Mouse (Mus musculus) forebrain, embryonic 15.5 days (tissue): ENCODE measurements around the gene Lsamp. TPM values are rescaled to one million over a fixed set of nuclear protein-coding genes. Genes with fewer than 3 reads are reported as not detected.

Source experiments
- ATAC-seq: fragments of 200-750 bp; cut with Nextera tagmentation; replicated peaks from 2 replicates; pipeline ENCODE4 v1.8.0; 2017; ENCODE audit warnings: mild to moderate bottlenecking, moderate TSS enrichment, moderate library complexity
- H3K27ac ChIP-seq: fragments of 300-500 bp; sonication (generic); replicated peaks from 2 replicates; pipeline ENCODE4 v1.5.1; 2015; ENCODE audit warnings: mild to moderate bottlenecking, inconsistent platforms
- H3K27me3 ChIP-seq: fragments of 300-500 bp; sonication (generic); 2 replicates; pipeline ENCODE4 v1.6.1; 2015; ENCODE audit warnings: inconsistent platforms
- H3K36me3 ChIP-seq: fragments of 300-500 bp; sonication (generic); 2 replicates; pipeline ENCODE4 v1.6.1; 2015; ENCODE audit warnings: mild to moderate bottlenecking, inconsistent platforms
- H3K4me1 ChIP-seq: fragments of 300-500 bp; sonication (generic); 2 replicates; pipeline ENCODE4 v1.6.1; 2015; ENCODE audit warnings: inconsistent platforms
- H3K4me2 ChIP-seq: fragments of 300-500 bp; sonication (generic); replicated peaks from 2 replicates; pipeline ENCODE4 v1.6.1; 2015; ENCODE audit warnings: mild to moderate bottlenecking, inconsistent platforms
- H3K4me3 ChIP-seq: fragments of 300-500 bp; sonication (generic); 2 replicates; pipeline ENCODE4 v1.5.1; 2015; ENCODE audit warnings: mild to moderate bottlenecking, inconsistent platforms
- H3K9ac ChIP-seq: fragments of 300-500 bp; sonication (generic); replicated peaks from 2 replicates; pipeline ENCODE4 v1.6.1; 2015; ENCODE audit warnings: mild to moderate bottlenecking, inconsistent platforms
- H3K9me3 ChIP-seq: fragments of 300-500 bp; sonication (generic); 2 replicates; pipeline ENCODE4 v1.6.1; 2016; ENCODE audit warnings: inconsistent platforms
- WGBS: fragments of 180-500 bp; shearing (Covaris S2); methylation state at CpG from one replicate; pipeline ENCODE4 v1.1.7; 2015; ENCODE audit warnings: mixed read lengths; 5-methylcytosine and 5-hydroxymethylcytosine counted together
- polyA plus RNA-seq: library from polyadenylated mRNA; unstranded; fragments of >200 nt; fragmentation: Nextera tagmentation; extraction: Ambion mirVana; gene quantifications from 2 replicates; pipeline ENCODE4 v1.2.1, GENCODE M21; 2015

Lsamp gene
- polyA plus RNA-seq, 1 experiment from 2014 or later: 61.0 TPM

DNA sequence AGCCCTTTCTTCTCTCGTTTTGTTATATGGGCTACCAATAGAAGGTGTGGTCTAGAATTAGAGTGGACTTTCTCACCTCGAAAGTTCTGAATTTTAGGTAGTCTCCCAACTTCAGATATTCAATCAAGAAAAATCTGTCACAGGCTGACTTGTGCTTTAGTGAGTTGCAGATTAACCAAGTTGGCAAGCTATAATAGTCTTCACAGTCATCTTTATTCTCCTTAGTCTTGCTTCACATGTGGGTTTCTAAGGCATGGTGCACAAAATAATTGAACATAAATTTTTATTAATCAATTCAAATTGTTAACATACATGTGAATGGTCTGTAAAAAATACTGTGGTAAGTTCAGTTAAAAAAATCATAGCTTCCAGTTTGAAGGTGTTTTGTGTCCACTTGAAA, 930.0 kb downstream of the Lsamp start:
- no peak overlapping the region for H3K4me2 ChIP-seq
- no peaks in the 10 kb centered on the region for H3K4me1 ChIP-seq
- ATAC-seq: no peak
- no peaks in the 10 kb centered on the region for H3K36me3 ChIP-seq
- no peaks in the 10 kb centered on the region for H3K27me3 ChIP-seq
- H3K27ac ChIP-seq: no peak overlapping the region
- no peaks in the 10 kb centered on the region for H3K9me3 ChIP-seq
- H3K9ac ChIP-seq: no peak overlapping the region
- WGBS: 81% methylated on average over 2 of the region's 2 CpGs
- H3K4me3 ChIP-seq: no peak overlapping the region

DNA sequence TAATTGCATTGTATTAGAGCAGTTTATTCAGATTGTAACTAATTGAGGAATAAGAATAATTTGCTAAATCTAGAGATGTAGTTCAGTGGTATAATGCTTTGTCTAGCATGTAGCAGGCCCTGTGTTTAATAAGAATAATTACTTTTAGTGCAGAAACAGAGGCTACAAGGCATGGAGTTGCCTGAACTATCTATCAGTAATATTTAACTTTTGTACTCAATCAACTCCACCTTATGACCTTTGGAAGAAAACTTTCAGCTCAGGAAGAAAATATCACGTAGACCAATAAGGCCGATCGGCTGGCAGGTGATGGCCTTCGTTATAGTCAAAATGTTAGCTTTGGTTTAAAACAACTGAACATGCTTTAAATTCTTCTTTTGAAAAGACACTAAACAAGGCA, 946.4 kb downstream of the Lsamp start:
- 82% methylated on average over 4 of the region's 4 CpGs for WGBS

DNA sequence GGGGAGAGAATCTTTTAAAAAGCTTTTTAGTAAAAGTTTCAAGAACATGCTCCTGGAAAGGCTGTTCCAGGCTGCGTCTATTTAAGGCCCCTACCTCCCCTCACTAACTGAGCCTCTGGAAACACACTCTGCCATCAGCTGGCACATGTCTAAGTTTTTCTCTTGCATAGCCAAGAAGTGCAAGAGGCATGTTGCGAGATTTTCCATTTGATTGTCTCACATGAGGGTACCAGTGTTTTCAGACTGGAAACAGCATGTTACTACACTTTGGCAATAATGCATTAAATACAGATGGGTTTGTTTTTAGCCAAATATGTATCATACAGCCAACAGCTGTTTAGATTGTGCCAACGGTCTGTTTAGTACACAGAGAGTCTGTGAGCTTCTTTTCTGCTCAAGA, 958.1 kb downstream of the Lsamp start:
- WGBS: 68% methylated on average over 3 of the region's 3 CpGs
- ATAC-seq: peak; percentile 43

More for the DNA sequence above, 946.4 kb downstream of the Lsamp start:
- Histone ChIP-seq H3K36me3 (no peaks in the 10 kb centered on the region), H3K9ac (no peak overlapping the region), H3K4me2 (no peak overlapping the region), H3K4me1 (no peaks in the 10 kb centered on the region), H3K9me3 (no peaks in the 10 kb centered on the region), H3K27me3 (no peaks in the 10 kb centered on the region), H3K4me3 (no peak overlapping the region), H3K27ac (no peak overlapping the region)
- no peak for ATAC-seq

DNA sequence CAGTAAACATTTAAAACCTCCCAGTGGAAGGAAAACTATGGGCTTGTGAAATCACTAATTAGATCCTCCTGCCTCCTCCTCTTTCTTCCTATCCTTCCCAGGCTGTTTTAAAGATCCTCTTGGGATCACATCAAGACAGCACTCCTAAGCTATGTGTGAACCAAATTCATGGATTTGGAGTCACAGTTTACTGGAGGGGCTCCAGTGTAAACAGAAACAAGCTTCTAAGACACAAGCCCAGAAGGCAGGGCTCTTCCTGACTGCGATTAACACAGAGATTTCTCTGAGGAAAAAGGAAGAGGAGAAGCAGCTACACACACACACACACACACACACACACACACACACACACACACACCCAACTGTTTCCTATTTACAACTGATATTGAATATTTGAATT, 961.7 kb downstream of the Lsamp start:
- H3K27ac ChIP-seq: no peak overlapping the region
- no peak overlapping the region for H3K4me2 ChIP-seq
- H3K9me3 ChIP-seq: no peaks in the 10 kb centered on the region
- no peak overlapping the region for H3K9ac ChIP-seq
- H3K4me1 ChIP-seq: peaks cover 9% of the 10 kb centered on the region
- no peak overlapping the region for H3K4me3 ChIP-seq
- H3K36me3 ChIP-seq: no peaks in the 10 kb centered on the region
- H3K27me3 ChIP-seq: no peaks in the 10 kb centered on the region
- peak; percentile 41; the same call in 1 of the 2 replicates for ATAC-seq
- WGBS: 20% methylated on average over 1 of the region's 1 CpGs

More for the DNA sequence above, 958.1 kb downstream of the Lsamp start:
- no peak overlapping the region for H3K4me3 ChIP-seq
- H3K9me3 ChIP-seq: no peaks in the 10 kb centered on the region
- no peaks in the 10 kb centered on the region for H3K27me3 ChIP-seq
- no peaks in the 10 kb centered on the region for H3K36me3 ChIP-seq
- peaks cover 9% of the 10 kb centered on the region for H3K4me1 ChIP-seq
- no peak overlapping the region for H3K4me2 ChIP-seq
- H3K27ac ChIP-seq: no peak overlapping the region
- H3K9ac ChIP-seq: no peak overlapping the region

DNA sequence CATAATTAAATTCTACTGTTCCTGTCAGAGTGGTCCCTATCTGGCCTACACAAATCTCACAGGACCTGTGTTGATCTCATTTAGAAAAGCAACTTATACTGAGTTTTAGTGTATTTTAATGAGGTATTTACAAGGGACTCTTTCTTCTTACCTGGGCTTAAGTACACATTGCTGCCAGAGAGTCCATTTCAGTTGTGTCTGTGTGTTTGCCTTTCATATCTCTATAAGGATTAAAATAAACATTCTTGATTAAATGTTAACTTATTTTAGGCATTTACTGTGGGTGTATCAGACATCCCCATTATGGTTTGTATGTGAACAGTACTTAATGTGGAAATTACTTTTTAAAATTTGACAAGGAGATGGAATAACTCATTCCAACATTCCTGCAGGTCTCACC, 963.9 kb downstream of the Lsamp start:
- no peak for ATAC-seq
- Histone ChIP-seq H3K9ac (no peak overlapping the region), H3K4me3 (no peak overlapping the region), H3K4me1 (peaks cover 9% of the 10 kb centered on the region), H3K9me3 (no peaks in the 10 kb centered on the region), H3K4me2 (no peak overlapping the region), H3K36me3 (no peaks in the 10 kb centered on the region), H3K27me3 (no peaks in the 10 kb centered on the region), H3K27ac (no peak overlapping the region)

DNA sequence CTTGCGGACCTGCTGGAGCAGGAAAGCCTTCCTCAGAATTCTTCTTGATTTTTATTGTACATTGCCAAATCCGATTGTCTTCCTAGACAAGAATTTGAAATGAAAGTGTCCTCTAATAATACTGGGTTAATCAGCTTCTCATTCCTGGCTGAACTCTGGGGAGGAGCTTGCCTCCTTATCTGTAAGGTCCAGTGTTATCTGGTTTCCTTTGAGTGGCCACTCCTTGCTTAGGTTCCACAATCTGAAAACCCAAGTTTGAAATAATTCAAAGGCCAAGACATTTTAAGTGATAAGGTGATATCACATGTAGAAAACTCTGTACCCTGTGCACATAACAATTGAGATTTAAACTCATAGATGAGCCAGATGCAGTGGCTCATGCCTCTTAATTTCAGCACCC, 975.0 kb downstream of the Lsamp start:
- no peaks in the 10 kb centered on the region for H3K9me3 ChIP-seq
- H3K27ac ChIP-seq: no peak overlapping the region
- no peaks in the 10 kb centered on the region for H3K27me3 ChIP-seq
- no peak overlapping the region for H3K4me3 ChIP-seq
- ATAC-seq: no peak
- WGBS: 90% methylated on average over 2 of the region's 2 CpGs
- H3K4me2 ChIP-seq: no peak overlapping the region
- no peaks in the 10 kb centered on the region for H3K4me1 ChIP-seq
- H3K9ac ChIP-seq: no peak overlapping the region
- no peaks in the 10 kb centered on the region for H3K36me3 ChIP-seq

DNA sequence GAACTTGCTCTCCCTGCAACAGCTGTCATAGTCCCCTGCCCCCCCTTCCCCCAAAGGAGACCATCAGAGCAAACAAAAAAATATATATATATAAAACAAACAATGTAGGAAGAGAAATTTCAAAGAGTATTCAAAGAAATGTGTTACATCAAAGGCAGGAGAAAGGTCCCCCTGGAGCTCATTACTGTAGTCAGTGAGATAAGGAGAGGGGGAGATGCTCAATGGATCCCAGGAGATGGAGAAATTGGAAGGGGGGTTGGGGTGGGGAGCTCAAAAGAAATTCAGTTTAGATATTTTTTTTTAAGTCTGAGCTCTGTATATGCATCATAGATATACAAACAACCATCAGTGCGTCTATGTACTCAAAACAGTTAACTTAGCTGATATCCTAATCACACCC, 976.4 kb downstream of the Lsamp start:
- Histone ChIP-seq H3K27ac (no peak overlapping the region), H3K27me3 (no peaks in the 10 kb centered on the region), H3K36me3 (no peaks in the 10 kb centered on the region), H3K9me3 (no peaks in the 10 kb centered on the region), H3K9ac (no peak overlapping the region), H3K4me1 (no peaks in the 10 kb centered on the region), H3K4me3 (no peak overlapping the region), H3K4me2 (no peak overlapping the region)
- WGBS: 82% methylated on average over 1 of the region's 1 CpGs
- no peak for ATAC-seq

DNA sequence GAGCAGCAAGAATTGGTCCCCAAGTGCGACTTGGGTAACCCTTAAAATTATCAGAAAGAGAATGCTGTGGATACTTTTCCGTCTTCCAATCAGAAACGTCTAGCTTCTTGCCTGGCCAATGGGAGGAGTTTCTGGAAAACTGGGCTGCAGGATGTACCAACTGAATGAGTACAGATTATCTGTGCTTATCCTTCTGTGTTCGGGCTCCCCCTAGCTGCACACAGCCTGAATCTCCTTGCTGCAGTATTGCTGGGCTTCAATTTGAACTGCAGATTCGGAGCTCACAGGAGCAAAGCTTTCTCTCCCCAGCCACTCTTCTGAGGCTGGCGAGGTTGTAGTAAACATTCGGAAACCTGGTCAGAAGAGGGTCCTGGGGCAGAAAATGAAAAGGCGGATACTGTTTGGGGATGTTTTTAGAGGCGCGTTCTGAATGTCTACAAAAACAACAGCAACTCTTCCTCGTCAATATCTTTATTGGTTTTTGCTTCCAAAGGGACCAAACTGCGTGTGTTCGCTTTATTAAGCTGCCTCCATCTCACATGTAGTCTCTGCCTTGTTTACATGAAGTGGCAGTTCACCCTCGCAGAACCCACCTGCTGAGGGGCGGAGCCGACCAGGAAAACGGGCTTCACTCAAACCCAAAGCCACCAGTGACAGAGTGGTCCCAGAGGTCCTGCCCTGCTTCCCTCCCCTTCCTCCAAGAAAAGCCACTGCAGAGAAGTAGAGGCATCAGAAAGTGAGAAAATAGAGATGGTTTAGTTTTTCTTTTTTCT, 984.1 kb downstream of the Lsamp start:
- ATAC-seq: peak; percentile 99
- Histone ChIP-seq H3K4me1 (peaks cover 3% of the 10 kb centered on the region; the same call in 1 of the 2 replicates), H3K4me3 (peak overlapping the region; percentile 25), H3K27ac (no peak overlapping the region), H3K4me2 (peak overlapping the region; percentile 42), H3K36me3 (no peaks in the 10 kb centered on the region), H3K27me3 (no peaks in the 10 kb centered on the region; the same call in 1 of the 2 replicates), H3K9me3 (no peaks in the 10 kb centered on the region), H3K9ac (peak overlapping the region; percentile 18; the same call in 1 of the 2 replicates)
- WGBS: 18% methylated on average over 17 of the region's 17 CpGs

DNA sequence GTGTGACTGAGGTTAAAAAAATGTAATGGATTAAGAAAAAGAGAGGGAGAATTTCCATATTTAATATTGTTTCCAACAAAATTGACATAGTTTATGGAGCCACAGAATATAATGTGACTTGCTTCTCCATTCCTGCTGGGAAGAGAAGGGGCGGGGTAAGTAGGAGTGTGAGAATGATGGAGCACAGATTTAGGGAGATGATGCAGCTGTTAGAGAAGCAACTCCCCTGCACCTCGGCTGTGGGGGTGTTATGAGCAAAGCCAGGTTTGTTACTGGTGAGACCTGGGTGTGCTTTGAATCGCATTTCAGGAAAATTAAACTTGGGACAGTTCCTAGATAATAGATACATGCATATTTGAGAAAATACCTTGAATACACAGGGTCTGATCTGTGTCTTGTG, 987.2 kb downstream of the Lsamp start:
- Histone ChIP-seq H3K9ac (no peak overlapping the region), H3K4me1 (peaks cover 7% of the 10 kb centered on the region), H3K4me3 (no peak overlapping the region), H3K9me3 (no peaks in the 10 kb centered on the region), H3K36me3 (no peaks in the 10 kb centered on the region), H3K4me2 (no peak overlapping the region), H3K27me3 (no peaks in the 10 kb centered on the region; the same call in 1 of the 2 replicates), H3K27ac (no peak overlapping the region)
- ATAC-seq: no peak
- 82% methylated on average over 3 of the region's 3 CpGs for WGBS

DNA sequence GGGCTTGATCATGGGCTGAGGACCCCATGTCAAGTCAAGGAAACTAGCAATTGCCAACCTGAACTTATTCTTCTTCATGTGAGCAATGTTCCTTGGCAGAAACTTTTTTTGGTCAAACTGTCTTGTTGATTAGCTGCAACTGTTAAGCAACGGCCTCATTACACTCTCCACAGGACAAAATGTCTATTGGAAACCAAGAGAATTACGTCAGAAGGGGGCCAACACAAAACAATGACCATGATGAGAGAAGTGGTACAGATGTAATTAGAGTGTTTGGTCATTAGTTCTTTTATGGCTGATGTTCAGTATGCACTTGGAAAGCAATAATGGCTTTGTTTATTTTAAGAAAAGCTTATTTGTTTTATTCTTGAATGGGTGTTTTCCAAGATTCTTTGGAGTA, 989.9 kb downstream of the Lsamp start:
- H3K4me2 ChIP-seq: no peak overlapping the region
- 13% methylated on average over 2 of the region's 2 CpGs for WGBS
- H3K9me3 ChIP-seq: no peaks in the 10 kb centered on the region
- peaks cover 4% of the 10 kb centered on the region for H3K4me1 ChIP-seq
- H3K36me3 ChIP-seq: no peaks in the 10 kb centered on the region
- H3K4me3 ChIP-seq: no peak overlapping the region
- H3K9ac ChIP-seq: no peak overlapping the region
- no peak overlapping the region for H3K27ac ChIP-seq
- ATAC-seq: peak; percentile 46; the same call in 1 of the 2 replicates
- H3K27me3 ChIP-seq: no peaks in the 10 kb centered on the region; the same call in 1 of the 2 replicates

DNA sequence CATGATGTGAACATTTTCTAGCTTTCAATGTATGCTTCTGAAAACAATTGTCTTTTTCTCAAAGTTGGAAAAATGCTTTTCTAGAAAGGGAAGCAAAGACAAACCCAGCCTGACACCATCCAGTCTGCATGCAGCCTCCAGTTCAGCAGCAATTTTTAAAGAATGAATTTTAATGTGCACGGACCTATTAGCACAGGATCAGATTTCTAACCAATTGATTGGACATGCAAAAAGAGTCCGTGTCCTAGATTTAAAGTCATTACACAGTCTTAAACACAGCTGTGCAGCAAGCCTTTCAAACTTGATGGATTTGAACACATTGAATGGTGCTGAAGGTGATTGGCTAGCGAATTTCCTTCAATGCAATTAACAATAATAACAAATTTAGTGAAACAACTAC, 998.9 kb downstream of the Lsamp start:
- Histone ChIP-seq H3K27ac (no peak overlapping the region), H3K9ac (no peak overlapping the region), H3K4me1 (no peaks in the 10 kb centered on the region), H3K4me2 (no peak overlapping the region), H3K4me3 (no peak overlapping the region), H3K27me3 (no peaks in the 10 kb centered on the region), H3K9me3 (no peaks in the 10 kb centered on the region), H3K36me3 (no peaks in the 10 kb centered on the region)
- no peak for ATAC-seq
- 34% methylated on average over 3 of the region's 3 CpGs for WGBS

DNA sequence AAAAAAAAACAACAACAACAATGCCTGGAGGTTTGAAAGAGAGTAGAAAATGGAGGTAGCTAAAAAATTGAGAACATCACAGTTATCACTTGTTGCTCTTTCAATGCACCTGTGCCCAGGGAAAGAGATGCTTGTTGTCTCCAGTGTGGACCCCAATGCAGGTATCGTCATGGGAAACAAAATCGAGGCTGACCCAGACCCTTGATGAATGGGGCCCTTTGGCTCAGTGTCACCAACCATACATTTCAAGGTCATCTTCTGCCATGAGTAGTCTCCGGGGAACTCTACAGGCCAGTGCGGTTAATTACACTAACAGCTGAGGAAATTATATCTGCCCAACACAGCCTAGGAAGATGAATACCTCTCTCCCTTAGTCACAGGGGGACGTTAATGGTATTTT, 1023.4 kb downstream of the Lsamp start:
- H3K4me2 ChIP-seq: no peak overlapping the region
- H3K27me3 ChIP-seq: no peaks in the 10 kb centered on the region
- no peaks in the 10 kb centered on the region for H3K36me3 ChIP-seq
- 92% methylated on average over 5 of the region's 5 CpGs for WGBS
- H3K4me3 ChIP-seq: no peak overlapping the region
- H3K9ac ChIP-seq: no peak overlapping the region
- no peaks in the 10 kb centered on the region for H3K9me3 ChIP-seq
- no peak for ATAC-seq
- no peaks in the 10 kb centered on the region for H3K4me1 ChIP-seq
- H3K27ac ChIP-seq: no peak overlapping the region

DNA sequence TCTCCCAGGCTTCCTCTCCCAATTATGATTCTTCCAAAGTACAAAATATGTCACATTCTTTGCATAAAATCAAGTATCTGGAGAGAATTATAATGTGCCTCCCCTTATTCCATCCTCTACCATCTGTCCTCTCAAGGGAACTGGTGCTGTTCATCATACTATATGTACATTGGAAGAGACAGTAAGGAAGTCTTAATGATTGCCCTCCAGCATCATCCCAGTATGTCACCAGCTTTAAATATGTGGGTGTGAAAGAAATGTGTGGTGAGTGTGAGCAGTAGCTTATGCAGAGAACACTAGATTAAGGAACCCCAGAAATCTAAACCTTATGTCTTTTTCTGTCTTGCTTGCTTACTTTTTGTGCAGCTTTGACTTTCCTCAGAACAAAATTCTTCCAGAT, 1050.6 kb downstream of the Lsamp start:
- Histone ChIP-seq H3K4me3 (no peak overlapping the region), H3K4me2 (no peak overlapping the region), H3K27ac (no peak overlapping the region), H3K4me1 (no peaks in the 10 kb centered on the region), H3K9ac (no peak overlapping the region), H3K9me3 (no peaks in the 10 kb centered on the region), H3K36me3 (no peaks in the 10 kb centered on the region), H3K27me3 (no peaks in the 10 kb centered on the region)
- ATAC-seq: no peak
